Mouse (Mus musculus) liver, adult 2 months (tissue): ENCODE measurements at regions not wholly inside any gene's neighbourhood (a gene's known extent, or its start where the extent isn't known, plus 50 kb on each side); places are given as distances from the start of the nearest gene placed in this dataset.

Experiments
- DNase-seq: peaks from one replicate; pipeline ENCODE4 v3.0.0-alpha.2; 2011; ENCODE audit warnings: low read depth, low spot score; ENCODE audit errors: extremely low read depth
- H3K27ac ChIP-seq: fragments of 200-500 bp; replicated peaks from 2 replicates; pipeline ENCODE4 v1.5.1; 2012; ENCODE audit warnings: low read depth, mild to moderate bottlenecking, control low read depth, inconsistent platforms, low read length; ENCODE audit not compliant: insufficient read depth
- H3K27me3 ChIP-seq: fragments of 200-500 bp; 2 replicates; pipeline ENCODE4 v1.6.1; 2012; ENCODE audit warnings: mild to moderate bottlenecking, moderate library complexity, low read length, inconsistent platforms; ENCODE audit not compliant: control insufficient read depth, insufficient read depth
- H3K36me3 ChIP-seq: fragments of 200-500 bp; 2 replicates; pipeline ENCODE4 v1.6.1; 2012; ENCODE audit warnings: low read length, inconsistent platforms; ENCODE audit not compliant: control insufficient read depth, insufficient read depth
- H3K4me1 ChIP-seq: fragments of 200-500 bp; 2 replicates; pipeline ENCODE4 v1.6.1; 2011; ENCODE audit warnings: low read length; ENCODE audit not compliant: control insufficient read depth, insufficient read depth
- H3K4me3 ChIP-seq: fragments of 200-500 bp; 2 replicates; pipeline ENCODE4 v1.5.1; 2011; ENCODE audit warnings: low read depth, mild to moderate bottlenecking, control low read depth, low read length, moderate library complexity; ENCODE audit not compliant: insufficient read depth
- H3K79me2 ChIP-seq: fragments of 200-500 bp; 2 replicates; pipeline ENCODE4 v1.6.1; 2012; ENCODE audit warnings: inconsistent platforms, mild to moderate bottlenecking, low read length, moderate library complexity; ENCODE audit not compliant: control insufficient read depth, insufficient read depth
- H3K9ac ChIP-seq: fragments of 200-500 bp; 2 replicates; pipeline ENCODE4 v1.6.1; 2012; ENCODE audit warnings: low read depth, mild to moderate bottlenecking, control low read depth, inconsistent platforms, low read length
- CTCF ChIP-seq: fragments of 200-500 bp; IDR thresholded peaks from 2 replicates; pipeline ENCODE4 v1.5.1; 2011; ENCODE audit warnings: low read depth, low read length, control low read depth
- POLR2A ChIP-seq: fragments of 200-500 bp; IDR thresholded peaks from 2 replicates; pipeline ENCODE4 v1.6.1; 2011; ENCODE audit warnings: low read length, control low read depth; ENCODE audit not compliant: insufficient read depth; ENCODE audit errors: extremely low read depth
- WGBS: fragments of 180-500 bp; shearing (Covaris S2); methylation state at CpG from one replicate; pipeline ENCODE4 v1.1.7; 2018; 5-methylcytosine and 5-hydroxymethylcytosine counted together

- Histone ChIP-seq H3K79me2 (no peaks in the 10 kb centered on the region), H3K36me3 (no peaks in the 10 kb centered on the region), H3K27ac (no peak overlapping the region), H3K4me3 (no peak overlapping the region), H3K27me3 (no peaks in the 10 kb centered on the region), H3K9ac (no peak overlapping the region), H3K4me1 (no peaks in the 10 kb centered on the region)
- no peak for DNase-seq
- 81% methylated on average over 6 of the region's 6 CpGs for WGBS
- TF ChIP-seq POLR2A, result no peak
- no peak for TF ChIP-seq CTCF
Measured at GRCm38 (mm10) chr5:53361295-53361694, 94.4 kb downstream of the Smim20 start.

DNA sequence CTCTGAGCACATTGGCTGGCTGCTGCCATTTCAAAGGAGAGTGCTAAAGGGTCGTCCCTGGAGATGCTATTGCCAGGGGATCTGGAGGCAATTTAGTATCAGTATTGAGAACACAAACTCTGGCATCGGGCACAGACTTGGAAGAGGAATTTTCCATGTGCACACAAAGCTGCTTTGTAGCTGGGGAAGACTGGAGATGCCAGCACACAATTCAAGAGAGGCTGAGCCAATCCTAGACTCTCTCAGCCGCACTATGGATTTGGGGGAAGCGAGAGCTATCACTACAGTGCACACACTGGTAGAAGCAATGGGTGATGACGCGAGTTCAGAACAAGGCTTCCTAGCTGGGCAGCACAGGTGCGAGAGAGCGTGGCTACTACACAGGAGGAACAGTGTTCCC lies 97.0 kb downstream of the Smim20 start:
- H3K27ac ChIP-seq, result no peak overlapping the region

GRCm38 (mm10) chr5:53366882-53367561 lies 98.9 kb upstream of the Rbpj start:
- 90% methylated on average over 6 of the region's 6 CpGs for WGBS
- Histone ChIP-seq H3K36me3 (no peaks in the 10 kb centered on the region), H3K27me3 (no peaks in the 10 kb centered on the region), H3K4me1 (no peaks in the 10 kb centered on the region), H3K79me2 (no peaks in the 10 kb centered on the region), H3K4me3 (no peak overlapping the region), H3K9ac (no peak overlapping the region), H3K27ac (no peak overlapping the region)
- TF ChIP-seq POLR2A (no peak), CTCF (no peak)
- no peak for DNase-seq

More for the DNA sequence above, 97.0 kb downstream of the Smim20 start:
- H3K4me3 ChIP-seq, result no peak overlapping the region
- H3K79me2 ChIP-seq, result no peaks in the 10 kb centered on the region
- WGBS, result 88% methylated on average over 8 of the region's 8 CpGs
- DNase-seq, result no peak
- no peak overlapping the region for H3K9ac ChIP-seq
- no peaks in the 10 kb centered on the region for H3K27me3 ChIP-seq
- no peaks in the 10 kb centered on the region for H3K4me1 ChIP-seq
- H3K36me3 ChIP-seq, result no peaks in the 10 kb centered on the region
- TF ChIP-seq POLR2A (no peak), CTCF (no peak)

DNA sequence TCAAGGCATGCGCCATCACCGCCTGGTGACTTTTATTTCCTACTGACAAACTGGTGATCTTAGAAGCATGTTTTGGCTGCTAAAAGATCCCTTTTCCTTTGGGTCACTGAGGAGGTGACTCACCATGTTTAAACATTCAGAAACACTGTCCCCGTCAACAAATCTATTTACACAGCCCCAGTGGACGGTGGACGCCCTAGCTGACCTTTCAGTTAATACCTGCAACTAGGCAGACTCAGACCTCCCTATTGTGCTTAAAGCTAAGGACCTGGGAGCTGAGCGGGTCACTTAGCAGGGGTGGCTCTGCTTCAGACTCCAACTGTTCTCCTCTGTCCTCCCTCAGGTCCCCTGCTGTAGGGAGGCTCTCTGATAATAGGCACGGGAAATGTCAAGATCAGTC lies 95.7 kb upstream of the Rbpj start:
- Histone ChIP-seq H3K4me1 (no peaks in the 10 kb centered on the region), H3K27ac (no peak overlapping the region), H3K4me3 (no peak overlapping the region), H3K27me3 (no peaks in the 10 kb centered on the region), H3K79me2 (no peaks in the 10 kb centered on the region), H3K9ac (no peak overlapping the region), H3K36me3 (no peaks in the 10 kb centered on the region)
- WGBS, result 57% methylated on average over 7 of the region's 7 CpGs
- no peak for DNase-seq
- TF ChIP-seq POLR2A (no peak), CTCF (no peak)

- no peaks in the 10 kb centered on the region for H3K27me3 ChIP-seq
Measured at GRCm38 (mm10) chr5:53371638-53372037, 94.3 kb upstream of the Rbpj start.

DNA sequence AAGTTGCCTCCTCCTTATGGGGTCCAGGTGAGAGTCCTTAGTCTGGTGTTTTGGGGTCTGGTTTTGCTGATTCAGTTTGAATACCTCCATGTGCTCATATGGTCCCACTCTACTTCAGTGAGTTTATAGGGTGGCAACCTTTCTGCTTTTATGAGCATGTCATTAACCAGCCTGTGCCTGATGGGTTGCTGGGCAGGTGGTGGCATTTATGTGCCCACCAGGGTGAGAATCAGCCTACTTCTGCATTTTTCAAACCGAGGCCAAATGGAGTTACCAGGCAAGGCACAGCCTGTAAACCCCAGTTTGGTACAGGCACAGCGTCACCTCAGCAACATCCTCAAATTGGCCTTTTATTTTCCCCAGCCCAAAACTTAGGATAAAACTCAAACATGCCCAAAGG lies 92.6 kb upstream of the Rbpj start:
- no peak overlapping the region for H3K9ac ChIP-seq
- H3K36me3 ChIP-seq, result no peaks in the 10 kb centered on the region
- no peak for DNase-seq
- no peak overlapping the region for H3K4me3 ChIP-seq
- H3K4me1 ChIP-seq, result no peaks in the 10 kb centered on the region
- WGBS, result 82% methylated on average over 2 of the region's 2 CpGs
- no peak overlapping the region for H3K27ac ChIP-seq
- TF ChIP-seq CTCF (no peak), POLR2A (no peak)
- no peaks in the 10 kb centered on the region for H3K79me2 ChIP-seq
- H3K27me3 ChIP-seq, result no peaks in the 10 kb centered on the region

More at GRCm38 (mm10) chr5:53371638-53372037, 94.3 kb upstream of the Rbpj start:
- Histone ChIP-seq H3K4me1 (no peaks in the 10 kb centered on the region), H3K4me3 (no peak overlapping the region), H3K79me2 (no peaks in the 10 kb centered on the region), H3K36me3 (no peaks in the 10 kb centered on the region), H3K27ac (no peak overlapping the region), H3K9ac (no peak overlapping the region)
- TF ChIP-seq POLR2A (no peak), CTCF (no peak)
- WGBS, result 83% methylated on average over 3 of the region's 3 CpGs
- no peak for DNase-seq
